Mouse (Mus musculus): Measurements from ENCODE around the gene Cldn8. TPM values are rescaled to one million over a fixed set of nuclear protein-coding genes. Genes with fewer than 3 reads are reported as not detected.

Gene Cldn8
- total RNA-seq (2015) (not detected in 2 replicates), total RNA-seq (2017) (not detected in 2 replicates)

- no peak for ATAC-seq (replicated peaks; ENCODE audit: poor library complexity)
These were observed at the start of gene Cldn8 for GRCm38 (mm10) chr16:88563045-88563913. TSS of gene Cldn8 (minus strand) at chr16:88563183.

DNA sequence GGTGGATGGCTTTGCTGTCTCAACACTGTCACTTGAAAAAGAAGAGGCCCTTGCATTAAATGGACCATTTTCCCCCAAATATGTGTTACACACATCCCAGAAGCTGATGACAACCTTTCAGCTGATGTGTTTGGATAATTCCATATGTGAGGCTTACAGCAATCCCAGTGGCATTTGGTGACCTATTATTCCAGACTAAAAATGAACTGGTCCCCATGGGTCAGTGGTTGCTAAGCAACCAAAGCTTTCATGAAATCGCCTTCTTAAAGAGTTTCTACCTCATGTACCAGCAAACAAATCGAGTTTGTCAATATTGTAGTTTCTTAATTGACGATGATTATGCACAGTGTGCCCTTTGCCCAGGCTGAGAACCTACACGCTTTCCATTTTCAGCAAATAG, 49.7 kb upstream of the Cldn8 start:
- no peak for ATAC-seq (replicated peaks; ENCODE audit: poor library complexity)

GRCm38 (mm10) chr16:88611922-88612321, 48.9 kb upstream of the Cldn8 start, which contains the start of gene Krtap24-1:
TSS of gene Krtap24-1 (minus strand) at chr16:88612279.
- ATAC-seq (replicated peaks; ENCODE audit: poor library complexity), result no peak

DNA sequence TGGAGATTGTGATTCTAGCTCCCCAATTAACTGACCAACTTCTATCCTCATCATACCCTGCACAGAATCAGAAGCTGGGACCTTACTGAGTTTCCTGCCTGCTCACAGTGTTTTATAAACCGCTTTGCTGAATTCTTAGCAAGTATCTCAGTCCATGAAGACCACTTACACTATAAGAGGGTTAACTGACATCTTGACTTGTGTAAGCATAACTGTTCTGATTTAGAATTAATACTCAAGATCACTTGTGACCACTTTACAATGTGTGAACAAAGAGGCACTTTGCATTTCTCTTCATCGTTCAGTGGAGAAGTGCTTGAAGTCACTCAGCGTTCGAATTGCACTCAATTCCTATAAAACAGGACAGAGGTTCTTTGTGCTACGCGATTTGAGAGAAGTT, 41.6 kb upstream of the Cldn8 start:
- ATAC-seq (replicated peaks; ENCODE audit: poor library complexity), result no peak

GRCm38 (mm10) chr16:88602464-88602863, 39.5 kb upstream of the Cldn8 start:
- ATAC-seq (replicated peaks; ENCODE audit: poor library complexity), result no peak

GRCm38 (mm10) chr16:88600303-88600702, 37.3 kb upstream of the Cldn8 start:
- no peak for ATAC-seq (replicated peaks; ENCODE audit: poor library complexity)

DNA sequence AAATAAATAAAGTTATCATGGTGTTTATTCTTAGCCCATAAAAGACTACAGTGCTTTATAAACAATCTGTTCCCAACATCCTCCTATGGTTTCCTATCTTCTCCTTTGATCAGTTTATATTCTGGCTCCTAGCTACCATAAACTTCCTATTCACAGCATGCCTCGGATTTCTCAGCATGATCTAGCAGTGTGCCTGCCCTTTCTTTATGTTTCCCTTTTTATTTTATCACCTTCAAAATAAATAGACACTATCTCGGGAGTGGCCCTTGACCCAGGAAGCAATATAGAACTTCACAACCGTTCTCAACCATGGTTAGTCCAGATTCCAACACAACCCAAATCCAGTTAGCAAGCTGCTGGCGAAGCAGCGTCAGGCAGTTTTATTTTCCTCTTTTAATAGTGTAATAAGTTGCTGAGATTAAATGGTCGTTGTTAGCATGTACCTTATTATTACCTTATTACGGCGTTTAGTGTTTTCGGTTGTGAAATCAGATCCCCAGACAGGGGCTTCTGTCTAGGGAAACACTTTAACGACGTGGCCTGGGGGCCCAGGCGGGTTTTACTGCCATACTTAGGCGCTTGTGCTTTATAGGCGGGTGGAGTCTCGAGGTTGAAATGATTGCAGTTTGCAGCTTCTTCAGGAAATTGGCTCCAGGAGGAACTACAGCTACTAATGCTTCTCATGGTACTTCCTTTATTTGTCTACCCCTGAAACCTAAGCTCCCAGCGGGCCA, 36.7 kb upstream of the Cldn8 start:
- no peak for ATAC-seq (replicated peaks; ENCODE audit: poor library complexity)

DNA sequence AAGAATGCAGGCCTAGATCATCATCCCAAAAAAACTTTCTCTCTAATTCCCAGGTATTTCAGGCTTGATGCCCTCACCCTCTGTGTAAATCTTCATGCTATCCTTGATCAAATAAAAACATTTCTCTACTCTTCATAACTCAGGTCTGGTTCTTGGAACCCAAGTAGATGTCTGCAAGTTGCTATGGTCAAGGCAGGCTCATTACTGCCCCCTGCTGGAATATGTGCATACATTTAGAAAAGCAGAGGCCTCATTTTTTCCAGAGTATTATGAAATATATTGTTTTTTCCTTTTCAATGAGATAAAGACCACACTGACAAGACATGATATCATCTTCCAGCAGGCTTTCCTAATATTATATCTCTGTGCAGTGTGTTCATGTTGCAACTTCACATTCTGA, 29.8 kb upstream of the Cldn8 start:
- ATAC-seq (replicated peaks; ENCODE audit: poor library complexity), result no peak

- no peak for ATAC-seq (replicated peaks; ENCODE audit: poor library complexity)
These were observed 20.4 kb upstream of the Cldn8 start for GRCm38 (mm10) chr16:88583338-88583737.

GRCm38 (mm10) chr16:88575885-88576679, 13.1 kb upstream of the Cldn8 start:
- ATAC-seq (replicated peaks; ENCODE audit: poor library complexity), result no peak

- no peak for ATAC-seq (replicated peaks; ENCODE audit: poor library complexity)
These were observed 10.0 kb upstream of the Cldn8 start for GRCm38 (mm10) chr16:88572904-88573404.

- no peak for ATAC-seq (replicated peaks; ENCODE audit: poor library complexity)
These were observed 7.2 kb upstream of the Cldn8 start for GRCm38 (mm10) chr16:88570136-88570535.

GRCm38 (mm10) chr16:88569732-88570131, 6.7 kb upstream of the Cldn8 start:
- ATAC-seq (replicated peaks; ENCODE audit: poor library complexity), result no peak

GRCm38 (mm10) chr16:88569096-88569495, 6.1 kb upstream of the Cldn8 start:
- no peak for ATAC-seq (replicated peaks; ENCODE audit: poor library complexity)

GRCm38 (mm10) chr16:88561617-88562164, 1.3 kb downstream of the Cldn8 start:
- ATAC-seq (replicated peaks; ENCODE audit: poor library complexity), result no peak

DNA sequence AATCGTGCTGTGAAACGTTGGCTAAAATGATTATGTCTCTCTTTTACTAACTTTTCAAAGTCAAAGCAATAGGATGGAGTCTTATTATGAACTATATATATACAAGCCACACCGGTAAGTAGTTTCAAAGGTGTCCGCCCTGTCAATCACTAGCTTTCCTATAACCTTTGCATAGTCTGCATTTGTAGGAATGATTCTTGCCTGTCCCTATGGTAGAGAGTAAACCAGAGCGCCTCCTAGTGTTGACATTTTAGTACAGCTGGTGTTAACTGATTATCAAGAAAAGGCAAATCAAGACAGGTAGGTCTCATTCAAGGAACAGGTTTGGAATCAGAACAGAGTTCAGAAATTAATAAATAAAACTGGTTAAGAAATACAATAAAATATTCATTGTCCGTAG, 20.5 kb downstream of the Cldn8 start:
- ATAC-seq (replicated peaks; ENCODE audit: poor library complexity), result no peak

DNA sequence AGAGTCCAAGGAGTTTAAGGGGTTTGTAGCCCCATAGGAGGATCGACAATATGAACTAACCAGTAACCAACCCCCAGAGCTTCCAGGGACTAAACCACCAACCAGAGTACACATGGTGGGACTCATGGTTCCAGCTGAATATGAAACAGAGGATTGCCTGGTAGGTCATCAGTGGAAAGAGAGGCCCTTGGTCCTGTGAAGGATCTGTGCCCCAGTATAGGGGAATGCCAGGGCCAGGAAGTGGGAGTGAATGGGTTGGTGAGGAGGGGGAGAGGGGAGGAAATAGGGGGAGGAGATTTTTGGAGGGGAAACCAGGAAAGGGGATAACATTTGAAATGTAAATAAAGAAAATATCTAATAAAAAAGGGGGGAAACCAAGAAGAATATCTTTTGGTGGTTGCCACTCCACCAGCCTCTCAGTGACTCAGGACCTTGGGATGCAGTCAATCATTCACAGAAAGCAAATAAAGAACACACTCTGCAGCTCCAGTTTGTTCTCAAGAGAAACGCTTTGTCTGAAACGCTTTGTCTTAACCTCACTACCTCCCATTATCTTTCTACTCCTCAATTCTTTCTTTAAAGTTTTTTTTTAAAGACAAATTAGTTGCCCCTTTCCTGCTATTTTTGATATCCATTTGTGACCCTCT, 23.0 kb downstream of the Cldn8 start:
- no peak for ATAC-seq (replicated peaks; ENCODE audit: poor library complexity)

GRCm38 (mm10) chr16:88511348-88511747, 51.6 kb downstream of the Cldn8 start:
- no peak for ATAC-seq (replicated peaks; ENCODE audit: poor library complexity)
